Mouse (Mus musculus) bone marrow, adult 2 months (tissue): ENCODE results near the gene Gabarap. TPM values are rescaled to one million over a fixed set of nuclear protein-coding genes. Genes with fewer than 3 reads are reported as not detected.

Experiments used
- H3K27ac ChIP-seq: fragments of 200-500 bp; 2 replicates; pipeline ENCODE4 v1.5.1; 2012; ENCODE audit warnings: low read depth, mild to moderate bottlenecking, control low read depth, inconsistent platforms, low read length; ENCODE audit not compliant: control insufficient read depth, poor library complexity, insufficient read depth
- H3K4me1 ChIP-seq: fragments of 200-500 bp; 2 replicates; pipeline ENCODE4 v1.6.1; 2011; ENCODE audit warnings: low read length; ENCODE audit not compliant: control insufficient read depth, insufficient read depth
- H3K4me3 ChIP-seq: fragments of 200-500 bp; replicated peaks from 2 replicates; pipeline ENCODE3; 2011; ENCODE audit warnings: mild to moderate bottlenecking, low read depth, low read length, control low read depth; ENCODE audit not compliant: control insufficient read depth
- CTCF ChIP-seq: fragments of 200-500 bp; IDR thresholded peaks from 2 replicates; pipeline ENCODE4 v1.5.1; 2011; ENCODE audit warnings: low read length, control low read depth; ENCODE audit not compliant: control insufficient read depth, insufficient read depth
- POLR2A ChIP-seq: fragments of 200-500 bp; IDR thresholded peaks from 2 replicates; pipeline ENCODE4 v1.6.1; 2011; ENCODE audit warnings: low read depth, mild to moderate bottlenecking, control low read depth, low read length, borderline replicate concordance; ENCODE audit not compliant: control insufficient read depth
- WGBS: fragments of 180-500 bp; shearing (Covaris S2); methylation state at CpG from one replicate; pipeline ENCODE4 v1.1.7; 2018; 5-methylcytosine and 5-hydroxymethylcytosine counted together
- polyA plus RNA-seq: library from polyadenylated mRNA; stranded (reverse); fragments of >200 nt; gene quantifications from 2 replicates; pipeline ENCODE4 v1.2.4, GENCODE M21; 2011; ENCODE audit warnings: low replicate concordance; ENCODE audit not compliant: missing spikeins, insufficient read depth, insufficient read length

Gabarap gene
- polyA plus RNA-seq, 1 experiment: 443 TPM

DNA sequence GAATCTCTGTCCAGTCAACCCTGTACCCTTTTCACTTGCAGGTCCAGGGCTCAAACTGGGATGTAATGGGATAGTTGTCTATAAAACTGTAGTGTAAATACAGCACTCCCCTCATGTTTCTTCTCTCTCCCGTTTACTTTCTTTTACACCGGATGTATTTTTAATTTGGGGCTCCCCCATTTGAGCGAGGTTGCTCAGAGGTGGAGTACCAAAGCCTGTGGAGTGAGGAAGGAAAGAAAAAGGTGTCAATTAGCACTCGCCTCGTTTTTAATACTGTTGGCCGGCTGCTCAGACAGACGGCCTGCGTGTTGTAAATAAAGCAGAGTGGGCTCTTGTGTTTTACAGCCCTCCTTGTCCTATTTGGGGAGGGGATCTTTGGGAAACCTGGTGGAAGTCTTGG is 8.7 kb downstream of the Gabarap start:
- WGBS: 81% methylated on average over 8 of the region's 8 CpGs
- Histone ChIP-seq H3K4me1 (peaks cover 2% of the 10 kb centered on the region), H3K4me3 (no peak overlapping the region), H3K27ac (no peak overlapping the region)
- TF ChIP-seq CTCF (no peak), POLR2A (no peak)

GRCm38 (mm10) chr11:70000396-70000898 is 9.5 kb downstream of the Gabarap start, which contains the start of gene Dvl2:
Gene Dvl2 (plus strand): TSS chr11:70000595.
- TF ChIP-seq CTCF: no peak
- peak; percentile 85; the same call in 1 of the 2 replicates for TF ChIP-seq POLR2A
- WGBS: 1% methylated on average over 48 of the region's 48 CpGs
- peaks cover 2% of the 10 kb centered on the region for H3K4me1 ChIP-seq
- H3K27ac ChIP-seq: peak within 1 kb of the TSS; percentile 86
- peak within 1 kb of the TSS; percentile 82 for H3K4me3 ChIP-seq

DNA sequence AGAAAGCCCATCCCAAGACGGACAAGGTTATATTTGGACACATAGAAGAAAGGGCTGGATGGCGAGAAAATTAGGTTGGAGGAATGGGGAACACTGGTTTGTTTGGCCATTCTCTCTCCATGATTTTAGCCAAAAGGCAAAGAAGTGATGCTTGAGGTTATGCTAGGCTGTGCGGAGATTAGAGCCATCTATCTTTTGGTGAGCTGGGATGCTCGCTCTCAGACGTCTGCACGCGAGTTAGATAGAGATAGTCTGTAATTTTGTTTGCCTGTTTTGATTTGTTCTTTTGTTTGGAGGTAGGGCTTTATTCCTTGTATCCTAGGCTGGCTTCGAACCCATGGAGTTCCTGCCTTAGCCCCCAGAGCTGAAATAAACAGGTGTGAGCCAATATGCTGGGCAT is 10.2 kb downstream of the Gabarap start:
- H3K27ac ChIP-seq: no peak overlapping the region
- peaks cover 2% of the 10 kb centered on the region for H3K4me1 ChIP-seq
- peak overlapping the region; percentile 82 for H3K4me3 ChIP-seq
- no peak for TF ChIP-seq CTCF
- TF ChIP-seq POLR2A: no peak
- 11% methylated on average over 8 of the region's 8 CpGs for WGBS

DNA sequence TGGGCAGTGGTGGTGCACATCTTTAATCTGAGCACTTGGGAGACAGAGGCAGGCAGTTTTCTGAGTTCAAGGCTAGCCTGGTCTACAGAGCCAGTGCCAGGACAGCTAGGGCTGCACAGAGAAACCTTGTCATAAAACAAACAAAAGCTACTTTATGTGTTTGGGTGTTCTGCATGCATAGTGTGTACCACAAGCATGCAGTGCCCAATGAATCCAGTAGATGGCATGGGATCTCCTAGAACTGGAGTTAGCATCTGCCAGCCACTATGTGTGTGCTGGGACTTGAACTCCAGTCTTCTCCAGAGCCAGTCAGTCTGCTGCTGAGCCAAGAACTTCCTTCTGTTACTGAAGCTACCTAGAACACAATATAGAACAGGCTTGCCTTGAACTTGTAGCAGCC is 10.9 kb downstream of the Gabarap start:
- Histone ChIP-seq H3K4me3 (no peak overlapping the region), H3K4me1 (peaks cover 2% of the 10 kb centered on the region)

DNA sequence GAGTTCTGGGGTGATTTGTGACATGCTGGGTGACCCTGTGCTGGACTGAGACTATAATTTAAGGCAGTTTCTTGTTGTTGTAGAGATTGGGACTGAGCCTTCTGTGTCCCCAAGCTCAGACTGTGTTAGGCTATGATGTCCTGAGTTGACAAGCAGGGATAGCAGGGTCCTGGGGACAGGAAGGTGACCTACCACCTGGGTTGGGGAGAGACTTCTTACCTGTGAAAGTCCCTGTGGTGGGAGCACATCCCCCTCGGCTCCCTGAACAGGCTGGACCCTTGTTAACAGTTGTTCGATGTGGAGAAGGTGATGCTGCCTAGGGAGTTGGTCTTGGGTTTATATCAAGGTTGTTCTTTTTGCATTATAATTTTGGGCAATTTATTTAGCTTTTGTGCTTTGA is 11.5 kb downstream of the Gabarap start:
- no peak overlapping the region for H3K4me3 ChIP-seq
- no peak for TF ChIP-seq POLR2A
- no peak for TF ChIP-seq CTCF
- H3K4me1 ChIP-seq: peaks cover 2% of the 10 kb centered on the region
- 76% methylated on average over 2 of the region's 2 CpGs for WGBS
- H3K27ac ChIP-seq: no peak overlapping the region

More for the DNA sequence above, 10.9 kb downstream of the Gabarap start:
- no peak for TF ChIP-seq POLR2A
- peak; percentile 26; the same call in 1 of the 2 replicates for TF ChIP-seq CTCF
- no peak overlapping the region for H3K27ac ChIP-seq

DNA sequence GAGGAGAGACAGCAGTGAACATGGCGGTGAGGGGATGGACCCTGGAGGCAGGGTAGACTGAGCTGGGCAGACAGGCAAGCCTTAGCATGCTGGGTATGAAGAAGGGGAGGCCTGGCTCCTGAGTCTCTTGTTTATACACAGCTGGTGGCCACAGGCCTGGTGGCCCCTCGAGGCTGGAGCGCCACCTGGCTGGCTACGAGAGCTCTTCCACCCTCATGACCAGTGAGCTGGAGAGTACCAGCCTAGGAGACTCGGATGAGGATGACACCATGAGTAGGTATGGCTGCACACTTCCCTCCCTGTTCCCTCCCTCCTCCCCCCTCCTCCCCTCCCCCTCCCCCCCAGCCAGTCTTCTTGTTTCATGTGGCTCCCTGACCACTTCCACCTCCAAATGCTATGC is 14.6 kb downstream of the Gabarap start:
- peaks cover 2% of the 10 kb centered on the region for H3K4me1 ChIP-seq
- no peak overlapping the region for H3K27ac ChIP-seq
- H3K4me3 ChIP-seq: no peak overlapping the region
- peak; percentile 72 for TF ChIP-seq CTCF
- TF ChIP-seq POLR2A: no peak
- 49% methylated on average over 5 of the region's 5 CpGs for WGBS

- H3K27ac ChIP-seq: no peak overlapping the region
- TF ChIP-seq CTCF (no peak), POLR2A (no peak)
- H3K4me1 ChIP-seq: 0 out of 2 replicates have a peak, but pooled peaks cover 1% of the 10 kb centered on the region
- H3K4me3 ChIP-seq: no peak overlapping the region
- WGBS: 88% methylated on average over 6 of the region's 6 CpGs
Measured at GRCm38 (mm10) chr11:70010033-70010432, 19.1 kb downstream of the Gabarap start.

DNA sequence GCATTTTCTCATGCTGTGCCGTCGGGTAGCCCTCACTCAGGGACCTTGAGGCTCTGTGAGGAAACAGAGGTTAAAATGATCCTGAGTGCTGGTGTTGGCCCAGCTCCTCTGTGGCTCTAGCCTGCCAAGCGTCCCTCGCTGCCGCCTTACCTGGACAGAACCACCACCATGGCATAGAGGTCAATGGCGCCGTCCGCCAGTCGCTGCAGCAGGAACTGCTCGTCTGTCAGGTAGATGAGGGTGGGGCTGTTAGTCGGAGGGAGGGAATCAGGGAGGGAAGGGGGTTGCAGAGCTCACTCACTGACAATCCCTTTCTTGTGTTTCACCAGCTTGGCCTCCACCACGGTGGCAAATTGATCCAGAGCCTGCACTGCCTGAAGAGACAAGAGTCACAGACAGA is 19.6 kb downstream of the Gabarap start:
- TF ChIP-seq CTCF (no peak), POLR2A (no peak)
- Histone ChIP-seq H3K4me1 (0 out of 2 replicates have a peak, but pooled peaks cover 1% of the 10 kb centered on the region), H3K27ac (no peak overlapping the region), H3K4me3 (no peak overlapping the region)
- 85% methylated on average over 12 of the region's 12 CpGs for whole genome bisulfite sequencing

DNA sequence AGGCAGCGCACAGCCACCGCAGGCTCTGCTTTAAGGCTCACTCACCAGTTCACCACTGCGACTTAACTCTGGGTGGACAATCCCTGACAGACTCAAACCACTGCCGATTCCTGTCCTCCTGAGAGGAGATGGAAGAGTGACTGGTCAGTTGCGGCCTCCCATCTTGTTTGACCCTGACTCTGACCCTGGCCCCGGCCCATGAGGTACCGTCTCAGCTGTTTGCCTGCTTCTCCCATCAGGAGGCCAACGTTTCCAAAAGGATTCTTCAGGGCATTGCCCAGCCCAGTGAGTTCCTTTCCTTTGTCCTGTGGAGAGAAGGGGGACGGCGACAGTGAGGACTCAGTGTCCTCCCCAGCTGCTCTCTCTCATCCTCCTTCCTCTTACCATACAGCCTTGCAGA is 20.0 kb downstream of the Gabarap start:
- Histone ChIP-seq H3K4me1 (0 out of 2 replicates have a peak, but pooled peaks cover 1% of the 10 kb centered on the region), H3K27ac (no peak overlapping the region), H3K4me3 (no peak overlapping the region)
- 92% methylated on average over 10 of the region's 10 CpGs for WGBS
- TF ChIP-seq CTCF (no peak), POLR2A (no peak)
